Mouse (Mus musculus) T-helper 17 cell (primary cell): ENCODE data around the gene Pdzd2.

ENCODE experiments used
- in situ Hi-C, 2 experiments: fragments of 300-600 bp; cut with MboI, MseI; formaldehyde crosslinking; loops; 1 replicate in 1 of 2; 2 replicates in 1 of 2; pipeline ENCODE4 v1.15.1; 2025; ENCODE audit warnings: high pct_unique_total_duplicates in 2 of 2

Gene Pdzd2

DNA sequence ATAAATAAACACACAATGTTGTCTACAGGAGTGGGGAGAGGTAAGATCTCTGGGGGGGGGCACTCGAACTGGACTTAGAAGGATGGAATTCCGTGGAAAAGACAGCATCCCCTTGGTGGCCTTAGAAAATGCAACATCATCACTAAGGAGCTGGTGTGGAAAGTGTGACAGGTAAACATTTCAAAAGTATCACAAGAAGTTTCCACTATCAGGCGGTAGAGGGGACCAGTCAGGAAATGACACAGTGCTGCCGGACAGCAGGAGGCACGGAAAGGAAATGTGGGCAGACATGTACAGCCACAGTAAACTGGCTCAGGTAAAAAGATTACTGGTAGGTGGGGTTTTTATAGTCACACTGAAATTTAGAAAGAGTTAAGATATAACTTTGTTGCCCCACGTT lies 160.5 kb downstream of the Pdzd2 start:
- in situ Hi-C loops: loop anchor here in 1 of 2 experiments (5.0 kb wide), 1 partner anchor 1172 kb away; no protein-coding TSS in a partner anchor

DNA sequence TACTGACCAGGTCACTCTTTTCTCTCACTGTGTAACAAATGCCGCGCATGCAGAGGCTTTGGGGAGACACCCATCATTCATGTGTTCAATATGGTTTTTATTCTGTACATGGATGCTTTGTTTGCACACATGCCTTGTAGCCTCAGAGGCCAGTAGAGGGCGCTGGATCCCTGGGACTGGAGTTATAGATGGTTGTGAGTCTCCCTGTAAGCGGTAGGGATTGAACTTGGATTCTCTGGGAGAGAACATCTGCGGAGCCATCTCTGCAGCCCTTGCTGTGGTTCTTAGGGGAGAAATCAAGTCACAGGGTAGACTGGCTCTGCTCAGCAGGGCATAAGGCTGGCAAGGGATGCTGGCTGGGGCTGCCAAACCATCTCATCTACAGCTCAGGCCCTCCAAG lies 161.4 kb downstream of the Pdzd2 start:
- in situ Hi-C loops: loop anchor here in 1 of 2 experiments (5.0 kb wide), 1 partner anchor 1171 kb away; no protein-coding TSS in a partner anchor

DNA sequence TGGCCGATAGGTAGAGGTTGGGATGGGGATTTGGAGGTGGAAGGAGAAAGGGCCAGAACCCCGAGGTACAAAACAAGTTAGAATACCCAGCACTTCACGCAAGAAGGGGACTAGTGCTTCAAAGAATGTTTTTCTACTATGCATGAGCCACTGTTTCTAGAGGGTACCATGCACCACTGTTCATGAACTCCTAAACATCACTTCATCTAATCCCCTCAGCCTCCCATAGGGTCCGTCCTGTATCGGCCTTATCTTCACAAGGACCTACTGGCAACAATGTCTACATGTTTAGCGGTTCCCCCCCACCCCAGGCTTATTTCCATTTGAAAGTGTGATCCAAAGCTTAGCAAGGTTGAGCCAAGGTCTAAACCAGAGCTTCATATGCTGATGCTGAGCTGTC lies 162.0 kb downstream of the Pdzd2 start:
- in situ Hi-C loops: loop anchor here in 1 of 2 experiments (5.0 kb wide), 1 partner anchor 1170 kb away; no protein-coding TSS in a partner anchor

DNA sequence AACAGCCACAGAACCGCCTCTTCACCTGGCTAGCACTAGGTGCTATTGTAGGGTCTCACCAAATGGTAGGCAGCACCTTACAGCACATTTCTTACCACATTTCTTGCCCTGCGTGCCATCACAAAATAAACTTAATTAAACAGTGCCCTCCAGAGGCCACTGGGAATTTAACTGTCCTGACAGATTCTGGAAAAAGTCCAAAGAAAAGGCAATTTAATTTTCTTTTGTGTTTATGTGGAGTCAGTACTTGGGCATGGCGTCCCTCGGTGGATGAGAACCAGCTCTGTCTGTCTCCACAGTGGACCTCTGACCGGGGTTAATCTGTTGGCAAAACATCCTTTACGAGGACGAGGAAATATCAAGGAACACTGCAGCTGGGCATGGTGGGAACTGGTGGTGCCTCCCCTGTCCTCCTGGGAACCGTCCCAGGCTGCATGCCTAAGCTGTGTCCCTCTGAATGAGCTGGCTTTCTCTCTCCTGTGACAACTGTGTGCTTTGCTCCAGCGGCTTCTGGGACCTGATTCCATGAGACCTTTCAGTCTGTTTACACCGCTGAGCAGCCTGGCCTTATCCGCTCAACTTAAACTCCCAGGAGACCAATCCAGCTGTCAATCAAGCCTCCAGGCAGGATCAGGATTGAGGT lies 162.5 kb downstream of the Pdzd2 start:
- in situ Hi-C loops: loop anchor here in 1 of 2 experiments (5.0 kb wide), 1 partner anchor 1170 kb away; no protein-coding TSS in a partner anchor

DNA sequence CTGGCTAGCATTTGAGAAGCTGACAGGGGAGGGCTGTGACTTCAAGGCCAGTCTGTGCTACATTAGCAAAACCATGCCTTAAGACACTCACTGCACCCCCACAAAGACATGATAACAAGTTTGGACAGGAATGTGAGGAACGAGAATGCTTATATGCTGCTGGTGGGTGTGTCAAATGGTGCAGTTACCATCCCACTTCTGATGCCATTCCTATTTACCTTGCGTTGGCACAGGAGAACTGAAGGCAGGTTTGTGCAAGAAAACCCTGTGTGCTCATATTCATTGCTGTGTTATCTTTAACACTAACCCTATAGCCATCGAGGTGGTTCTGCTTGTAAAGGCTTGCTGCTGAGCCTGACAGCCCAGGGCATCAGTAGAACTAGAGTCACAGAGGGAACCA lies 166.1 kb downstream of the Pdzd2 start:
- in situ Hi-C loops: no loop called here

DNA sequence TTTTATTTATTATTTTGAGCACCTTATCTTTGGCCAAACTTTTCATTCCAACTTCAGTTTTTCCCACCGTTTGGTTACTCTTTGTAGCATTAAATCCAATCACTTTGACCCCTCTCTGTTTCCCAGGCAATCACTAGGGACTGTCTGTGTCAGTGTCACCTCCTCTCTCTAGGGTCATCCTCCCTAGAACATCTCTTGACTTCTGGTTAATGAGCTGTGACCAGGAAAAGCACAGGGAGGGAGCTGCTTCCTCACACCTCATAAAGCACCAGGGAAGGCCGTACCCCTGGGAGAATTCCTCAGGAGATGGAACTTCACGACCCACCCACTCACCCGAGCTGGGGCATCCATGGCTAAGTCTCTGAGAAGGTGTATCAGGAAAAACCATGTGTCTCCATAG lies 168.6 kb downstream of the Pdzd2 start:
- in situ Hi-C loops: no loop called here

DNA sequence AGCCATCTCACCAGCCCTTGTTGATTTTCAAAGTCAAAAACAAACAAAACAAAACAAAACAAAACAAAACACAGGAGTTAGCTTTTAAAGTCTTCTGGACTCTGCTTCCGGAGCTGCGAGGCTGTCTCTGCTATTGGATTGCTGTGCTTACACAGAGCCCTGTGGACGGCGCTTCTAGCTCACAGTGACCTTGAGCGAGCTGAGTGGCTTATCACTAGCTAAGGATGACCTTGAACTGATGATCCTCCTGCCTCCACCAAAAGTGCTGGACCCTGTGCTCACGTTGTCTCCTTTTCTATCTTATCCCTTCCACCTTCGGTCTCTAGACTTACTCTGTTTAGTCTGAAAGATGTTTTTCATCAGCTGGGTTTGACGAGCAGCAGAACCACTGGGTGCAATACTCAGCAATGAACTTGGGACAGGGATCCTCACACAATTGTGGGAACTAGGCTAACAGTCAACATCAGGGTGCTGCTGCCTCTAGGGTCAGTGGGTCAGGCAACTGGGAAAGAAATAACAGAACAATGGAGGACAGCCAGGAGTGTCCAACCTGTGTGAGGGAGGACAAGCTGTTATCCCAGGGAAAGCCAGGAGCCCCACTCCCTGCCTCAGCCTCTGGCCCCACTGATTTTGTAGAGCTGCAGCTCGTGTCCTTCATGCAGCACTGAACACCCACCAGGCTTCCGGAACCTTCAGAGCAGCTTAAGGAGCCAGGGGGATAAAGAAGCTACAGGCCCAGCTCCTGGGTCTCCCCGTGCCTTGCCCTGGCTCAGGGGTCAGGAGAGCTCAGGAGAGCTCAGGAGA lies 172.9 kb downstream of the Pdzd2 start:
- in situ Hi-C loops: loop anchor here in 1 of 2 experiments (5.0 kb wide), 1 partner anchor 195 kb away; no protein-coding TSS in a partner anchor

DNA sequence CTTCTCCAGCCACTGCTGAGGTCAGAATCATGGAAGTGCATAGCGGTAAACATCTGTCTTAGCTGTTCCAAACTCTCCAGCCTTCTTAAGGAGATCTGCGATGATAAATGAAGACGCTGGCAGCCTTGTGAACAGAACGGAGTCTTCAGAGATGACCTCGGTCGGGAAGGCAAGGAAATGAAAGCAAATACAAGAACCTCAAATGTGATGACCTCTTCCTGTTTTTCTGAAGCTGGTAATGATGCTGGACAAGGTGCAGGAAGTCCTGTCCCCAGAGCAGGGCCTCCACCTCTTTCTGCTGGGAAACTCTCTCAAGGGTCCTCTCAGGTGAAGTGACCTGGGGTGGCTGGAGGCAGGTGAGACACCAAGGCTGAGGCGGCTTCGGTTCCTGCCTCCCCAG lies 174.4 kb downstream of the Pdzd2 start:
- in situ Hi-C loops: loop anchor here in 1 of 2 experiments (5.0 kb wide), 1 partner anchor 193 kb away; no protein-coding TSS in a partner anchor

DNA sequence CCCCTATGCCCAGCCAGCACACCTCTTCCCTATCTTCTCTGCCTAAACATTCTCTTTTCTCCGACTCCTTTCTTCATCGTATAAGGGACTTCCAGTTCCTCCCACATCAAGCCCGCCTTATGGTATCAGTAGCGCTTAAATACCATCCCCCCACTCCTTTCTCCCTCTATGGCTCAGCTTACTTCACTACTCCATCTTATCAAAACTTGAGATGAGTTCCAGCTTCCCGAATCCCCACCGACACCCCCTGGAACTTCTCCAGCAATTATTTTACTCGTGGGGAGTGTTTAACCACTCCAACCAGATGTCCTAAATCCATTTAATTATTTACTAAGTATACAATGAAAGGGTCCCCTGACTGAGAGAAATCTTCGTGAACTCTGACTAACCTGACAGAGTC lies 179.2 kb downstream of the Pdzd2 start:
- in situ Hi-C loops: no loop called here

DNA sequence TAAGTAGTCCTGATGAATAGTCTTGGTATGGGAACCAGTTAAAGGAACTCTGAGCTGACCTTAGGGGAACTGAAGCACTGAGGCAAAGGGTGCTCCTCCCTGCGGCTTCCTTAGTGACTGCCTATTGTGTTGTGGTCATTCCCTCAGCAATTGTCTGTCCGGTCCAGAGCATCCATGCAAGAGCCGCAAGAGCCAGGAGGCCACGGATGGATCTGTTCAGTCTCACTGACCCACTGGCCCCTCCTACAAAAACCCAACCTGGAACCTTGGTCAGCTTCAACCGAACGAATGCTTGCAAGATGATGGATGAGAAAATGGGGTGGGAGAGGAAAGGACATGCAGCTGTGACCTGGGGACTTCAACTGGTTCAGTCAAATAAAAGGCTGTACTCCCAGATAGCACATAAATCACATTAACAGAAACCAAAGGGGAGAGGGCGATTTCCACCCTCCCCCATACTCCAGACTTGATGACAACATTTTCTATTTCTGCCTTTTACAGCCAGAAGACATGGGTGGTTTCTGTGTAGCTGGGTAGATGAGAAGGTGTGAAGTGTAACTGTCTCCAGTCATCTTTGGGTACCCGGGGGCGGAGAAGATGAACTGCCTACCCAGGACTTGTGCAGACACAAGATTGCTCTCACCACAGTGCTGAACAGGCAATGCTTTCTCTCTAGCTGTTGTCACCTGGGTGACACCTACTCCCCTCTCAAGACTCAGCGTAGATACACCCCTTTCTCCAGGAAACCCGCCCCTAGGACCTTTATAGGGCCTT lies 181.9 kb downstream of the Pdzd2 start:
- in situ Hi-C loops: no loop called here

DNA sequence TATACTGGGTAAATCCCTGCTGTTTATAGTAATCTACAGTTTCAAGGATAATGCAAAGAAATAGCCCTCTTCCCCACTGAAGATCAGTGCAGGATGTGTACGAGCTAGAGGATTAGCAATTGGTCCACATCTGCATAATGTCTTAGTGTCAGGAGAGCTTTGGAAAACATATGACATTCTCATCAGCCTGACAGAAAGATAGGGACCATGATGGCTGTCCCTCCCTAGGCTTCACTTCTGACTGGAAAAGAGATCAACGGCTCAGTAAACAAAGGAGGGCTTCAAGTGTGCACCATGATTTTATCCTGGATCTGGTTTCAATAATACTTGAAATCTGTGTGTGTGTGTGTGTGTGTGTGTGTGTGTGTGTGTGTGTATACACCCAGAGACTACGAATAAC lies 186.5 kb downstream of the Pdzd2 start:
- in situ Hi-C loops: no loop called here

DNA sequence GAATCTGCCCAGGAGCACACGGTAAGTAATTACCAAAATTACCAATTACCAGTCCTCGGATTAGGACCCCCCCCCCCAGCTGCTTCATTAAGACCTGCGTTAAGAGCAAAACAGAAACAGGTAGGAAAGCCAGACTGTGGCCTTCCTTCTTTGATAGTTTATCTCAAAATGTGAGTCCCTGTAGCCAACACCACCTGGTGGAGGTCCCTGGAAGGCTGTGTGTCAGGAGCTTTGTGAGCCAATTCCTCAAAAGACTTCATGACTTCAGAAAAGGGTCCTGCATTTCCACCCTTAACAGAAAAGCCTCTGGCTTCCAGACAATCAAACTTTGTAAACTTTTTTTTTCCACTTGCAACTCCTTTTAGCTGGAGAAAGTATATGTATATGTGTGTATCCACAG lies 188.8 kb downstream of the Pdzd2 start:
- in situ Hi-C loops: no loop called here

DNA sequence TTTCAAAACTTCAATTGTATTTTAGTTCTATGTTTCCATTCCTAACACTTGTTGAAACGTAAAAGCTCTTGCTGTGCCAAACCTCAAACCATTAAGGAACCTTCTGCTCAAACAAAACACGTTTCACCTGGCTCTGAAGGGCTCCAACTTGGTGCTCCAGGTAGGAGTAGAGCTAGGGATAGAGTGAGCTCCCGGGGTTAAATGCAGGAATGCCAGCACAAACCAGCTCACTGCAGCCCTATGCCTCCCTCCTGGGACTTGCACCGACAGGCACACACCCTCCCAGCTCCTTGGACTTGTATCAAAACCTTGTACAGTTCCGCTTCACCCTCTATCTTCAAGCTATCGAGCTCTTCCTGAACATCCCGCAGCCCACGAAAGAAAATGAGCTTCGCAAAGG lies 189.3 kb downstream of the Pdzd2 start:
- in situ Hi-C loops: no loop called here

DNA sequence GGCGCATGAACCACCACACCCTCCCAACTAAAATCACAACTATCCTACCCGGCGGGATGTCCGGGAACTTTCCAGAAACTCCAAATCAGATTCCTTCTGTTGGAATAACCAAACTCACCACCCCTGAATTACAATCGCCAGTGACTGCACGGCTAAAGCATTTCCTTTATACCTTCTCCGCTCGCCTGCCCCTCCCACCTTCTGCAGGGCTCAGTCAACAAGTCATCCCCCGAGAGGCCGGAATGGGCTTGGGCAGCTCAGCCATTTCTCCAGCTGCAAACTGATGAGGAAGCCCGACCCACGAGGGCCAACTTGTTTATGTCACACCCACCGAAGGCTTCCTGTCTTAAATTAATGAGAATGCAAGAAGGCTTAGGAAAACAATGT lies 189.8 kb downstream of the Pdzd2 start:
- in situ Hi-C loops: loop anchor here in 1 of 2 experiments (25.0 kb wide), 1 partner anchor 1538 kb away; the partner anchor contains the start of gene Slc45a2

DNA sequence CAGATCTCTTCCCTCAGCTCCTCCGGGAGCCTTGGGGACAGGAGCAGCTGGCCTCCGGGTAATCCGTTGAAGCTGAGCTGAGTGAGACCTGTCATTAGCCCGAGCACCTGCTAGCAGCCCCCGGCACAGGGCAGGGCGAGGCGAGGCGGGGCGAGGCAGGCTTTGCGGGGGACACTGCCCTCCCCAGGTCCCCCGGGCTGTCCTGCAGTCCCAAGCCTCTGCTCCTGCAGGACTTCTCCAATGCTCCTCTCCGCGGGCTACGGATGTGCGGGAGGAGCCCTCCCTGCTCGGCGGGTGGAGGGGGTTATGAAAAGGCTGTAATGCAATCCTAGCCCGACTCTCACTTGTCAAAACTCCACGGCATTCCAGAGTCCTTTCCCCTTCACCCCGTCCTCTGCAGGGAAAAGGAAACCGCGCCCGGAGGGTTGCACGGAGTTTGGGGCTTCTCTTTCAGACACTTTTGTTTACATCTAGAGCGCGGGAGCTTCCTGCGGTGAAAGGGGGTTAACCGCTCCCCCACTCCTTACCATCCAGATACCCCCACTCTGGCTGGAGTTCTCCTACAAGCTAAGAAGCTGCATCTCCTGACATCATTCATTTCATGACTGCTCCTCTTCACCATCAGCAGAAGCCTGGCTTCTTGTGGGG lies 190.3 kb downstream of the Pdzd2 start:
- in situ Hi-C loops: loop anchor here in 1 of 2 experiments (25.0 kb wide), 1 partner anchor 1537 kb away; the partner anchor contains the start of gene Slc45a2

DNA sequence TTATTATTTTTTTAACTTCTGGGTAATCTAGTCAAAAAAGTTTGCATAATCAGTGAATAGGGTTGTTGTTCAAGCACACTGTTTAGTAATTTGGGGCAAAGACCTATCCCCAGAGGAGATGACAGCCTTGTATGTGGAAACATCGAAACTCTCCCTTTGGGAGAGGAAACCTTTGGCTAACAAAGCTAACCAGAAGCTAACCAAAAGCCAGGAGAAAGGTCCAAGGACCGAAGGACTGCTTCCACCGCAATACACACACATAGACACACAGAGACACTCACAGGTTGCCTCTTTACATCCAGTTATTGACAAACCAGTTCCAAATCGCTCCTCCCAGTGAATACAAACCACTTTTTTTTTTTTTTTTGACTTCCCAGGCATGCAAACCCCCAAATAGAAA lies 191.0 kb downstream of the Pdzd2 start:
- in situ Hi-C loops: loop anchor here in 1 of 2 experiments (25.0 kb wide), 1 partner anchor 1536 kb away; the partner anchor contains the start of gene Slc45a2

DNA sequence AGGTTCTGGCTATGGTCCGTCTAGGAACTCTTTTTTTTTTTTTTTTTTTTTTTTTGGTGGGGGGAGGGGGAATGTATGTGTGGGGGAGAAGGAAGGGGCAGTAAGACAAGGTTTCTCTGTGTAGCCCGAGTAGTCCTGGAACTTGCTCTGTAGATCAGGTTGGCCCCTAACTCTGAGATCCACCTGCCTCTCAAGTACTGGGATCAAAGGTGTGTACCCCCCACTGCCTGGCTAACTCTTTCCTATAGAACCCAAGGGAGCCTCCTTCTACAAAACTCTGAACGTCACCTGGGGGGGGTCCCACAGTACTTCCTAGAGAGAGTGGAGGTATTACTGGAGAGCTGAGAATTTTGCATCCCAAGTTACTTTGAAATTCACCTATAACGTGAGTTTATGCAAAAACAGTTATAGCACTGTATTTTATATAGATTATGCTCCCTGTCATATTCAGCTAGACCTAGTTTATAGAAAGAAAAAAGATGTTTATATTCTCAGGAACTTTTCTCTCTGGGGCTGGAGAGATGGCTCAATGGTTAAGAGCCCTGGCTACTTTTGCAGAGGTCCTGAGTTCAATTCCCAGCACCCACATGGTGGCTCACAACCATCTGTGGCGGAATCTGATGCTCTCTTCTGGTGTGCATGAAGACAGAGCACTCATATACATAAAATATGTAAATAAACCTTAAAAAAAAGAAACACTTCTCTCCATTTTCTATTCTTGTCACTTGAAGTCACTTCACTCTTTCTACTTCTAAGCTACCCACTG lies 191.9 kb downstream of the Pdzd2 start:
- in situ Hi-C loops: loop anchor here in 1 of 2 experiments (25.0 kb wide), 1 partner anchor 1536 kb away; the partner anchor contains the start of gene Slc45a2

DNA sequence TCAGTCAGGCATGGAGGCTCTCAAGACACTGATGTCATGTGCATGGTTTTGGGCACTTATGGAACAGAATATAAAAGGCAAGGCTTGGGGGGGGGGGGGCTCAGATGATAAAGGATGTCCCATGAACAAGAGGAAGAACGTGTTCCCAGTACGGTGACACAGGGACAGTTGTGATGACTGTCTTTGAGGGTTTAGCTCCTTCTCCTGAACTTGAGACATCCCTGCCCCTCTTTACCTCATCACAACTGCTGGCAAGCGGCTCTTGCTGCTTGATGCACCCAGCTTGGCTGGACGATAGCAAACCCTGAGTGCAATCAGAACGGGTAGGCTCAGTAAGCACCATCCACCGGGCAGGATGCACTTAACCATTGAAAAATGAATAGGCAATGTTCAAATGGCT lies 192.9 kb downstream of the Pdzd2 start:
- in situ Hi-C loops: loop anchor here in 1 of 2 experiments (25.0 kb wide), 1 partner anchor 1534 kb away; the partner anchor contains the start of gene Slc45a2

DNA sequence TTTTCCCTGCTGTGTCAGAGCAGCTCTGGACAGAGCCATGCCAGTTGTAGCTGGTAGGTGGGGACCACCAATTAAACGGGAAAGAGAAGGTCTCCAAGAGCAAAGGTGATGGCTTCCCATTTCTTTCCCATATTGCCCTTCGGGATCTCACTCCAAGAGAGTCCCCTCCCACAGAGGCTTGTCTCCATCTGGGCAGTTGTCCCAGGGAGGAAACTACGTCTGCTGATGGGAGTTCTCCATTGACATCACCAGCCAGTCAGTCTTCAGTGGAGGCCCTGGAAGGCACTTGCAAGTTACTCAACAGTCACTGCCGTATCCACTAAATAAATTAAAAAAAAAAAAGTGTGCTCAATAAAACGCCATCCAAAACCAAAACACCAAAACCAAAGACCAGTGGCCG lies 194.1 kb downstream of the Pdzd2 start:
- in situ Hi-C loops: loop anchor here in 1 of 2 experiments (25.0 kb wide), 1 partner anchor 1533 kb away; the partner anchor contains the start of gene Slc45a2

DNA sequence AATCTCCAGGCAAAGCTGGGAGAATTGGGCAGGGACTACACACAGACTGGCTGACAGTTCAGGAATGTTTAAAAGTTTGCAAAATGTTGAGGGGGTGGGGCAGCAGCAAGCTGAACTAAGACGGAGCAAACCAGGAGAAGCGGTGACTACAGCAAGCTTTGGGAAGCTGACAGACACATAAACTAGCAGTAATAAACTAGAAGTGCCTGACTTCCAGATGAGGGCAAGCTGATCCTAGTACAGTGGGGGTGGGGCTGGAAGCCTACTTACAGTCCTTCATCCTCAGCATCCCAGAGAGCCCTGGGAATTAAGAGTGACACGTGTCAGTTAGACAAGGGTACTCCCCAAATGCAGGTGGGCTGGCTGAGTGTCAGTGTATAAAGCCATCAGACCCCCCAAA lies 194.5 kb downstream of the Pdzd2 start:
- in situ Hi-C loops: loop anchor here in 1 of 2 experiments (25.0 kb wide), 1 partner anchor 1533 kb away; the partner anchor contains the start of gene Slc45a2
